Mouse (Mus musculus): ENCODE results near the gene Corin.

- TF ChIP-seq CTCF (IDR thresholded peaks at IDR 0.05; ENCODE audit: low read depth) (no peak), EP300 (IDR thresholded peaks at IDR 0.05; ENCODE audit: low read depth) (no peak)
These were observed 150.5 kb downstream of the Corin start for GRCm38 (mm10) chr5:72353746-72354145.

Data from heart, postnatal 0 days (tissue).